Comparison of ENCODE assay signal across 21 mouse cellular contexts in the genomic region with DNA sequence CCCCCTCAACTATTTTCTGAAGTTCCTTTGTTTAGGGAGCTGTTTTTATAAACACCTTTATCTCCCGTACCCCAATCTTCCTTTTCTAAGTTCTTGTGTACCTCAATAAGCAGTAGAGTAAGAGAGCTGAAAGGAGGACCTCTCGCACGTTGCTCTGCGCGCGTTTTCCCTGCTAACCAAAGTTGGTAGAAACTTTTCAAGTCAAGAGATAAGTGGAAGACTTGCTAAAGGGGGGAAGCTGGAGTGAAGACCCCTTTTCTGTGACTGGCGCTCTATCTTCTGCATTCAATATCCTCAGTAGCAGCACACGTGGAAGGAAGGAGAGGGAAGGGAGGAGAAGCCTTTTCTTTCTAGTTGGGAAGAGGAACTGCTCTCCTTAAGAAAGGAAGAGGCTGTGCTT. TPM values are rescaled to one million over a fixed set of nuclear protein-coding genes. Genes with fewer than 3 reads are reported as not detected.
A peak's percentile ranks its signal among the peaks of the same experiment; 100 is the strongest.
DNase-seq lines count a peak whose midpoint lies in the region; ATAC-seq and TF ChIP-seq lines count a peak whose summit lies in the region.
"Had no signal": no experiment of that assay in that cellular context is flagged by ENCODE, and none has a peak within 500 bp of the region (broad histone marks: within the 10 kb centered on the region; RNA-seq: fewer than 3 reads in every experiment).

No protein-coding gene starts in this region.

- no peak for ATAC-seq in liver, embryonic 12.5 days
- ATAC-seq in liver, postnatal 0 days: no peak
- ATAC-seq in hindbrain, embryonic 12.5 days (ENCODE audit: low FRiP score): no peak
- ATAC-seq in intestine, embryonic 14.5 days (replicated peaks; ENCODE audit: low FRiP score, low TSS enrichment, low read depth): no peak
- ATAC-seq in stomach, embryonic 15.5 days (ENCODE audit: insufficient read depth, low FRiP score, low read depth): no peak
- ATAC-seq: midbrain, embryonic 13.5 days; Patski had no signal

- no peaks in the 10 kb centered on the region for H3K9me3 ChIP-seq in liver, embryonic 12.5 days (replicated peaks)
- no peaks in the 10 kb centered on the region for H3K9me3 ChIP-seq in liver, postnatal 0 days (ENCODE audit: low read length)
- H3K9me3 ChIP-seq in hindbrain, embryonic 12.5 days (replicated peaks): no peaks in the 10 kb centered on the region
- no peaks in the 10 kb centered on the region for H3K9me3 ChIP-seq in intestine, embryonic 14.5 days (ENCODE audit: control insufficient read depth, low read length)
- no peaks in the 10 kb centered on the region for H3K9me3 ChIP-seq in stomach, embryonic 15.5 days
- H3K9me3 ChIP-seq: embryonic facial prominence, embryonic 12.5 days; forebrain, embryonic 12.5 days; midbrain, embryonic 13.5 days had no signal

- H3K36me3 ChIP-seq in liver, embryonic 12.5 days: no peaks in the 10 kb centered on the region
- H3K36me3 ChIP-seq in liver, postnatal 0 days (replicated peaks; ENCODE audit: insufficient read depth, low read length): no peaks in the 10 kb centered on the region
- no peaks in the 10 kb centered on the region for H3K36me3 ChIP-seq in hindbrain, embryonic 12.5 days
- peaks cover 16% of the 10 kb centered on the region; the same call in 1 of the 2 replicates for H3K36me3 ChIP-seq in intestine, embryonic 14.5 days (ENCODE audit: control insufficient read depth, insufficient read depth, low read length)
- H3K36me3 ChIP-seq in stomach, embryonic 15.5 days: no peaks in the 10 kb centered on the region
- H3K36me3 ChIP-seq: embryonic facial prominence, embryonic 12.5 days; forebrain, embryonic 12.5 days; midbrain, embryonic 13.5 days had no signal

- H3K27ac ChIP-seq in liver, embryonic 12.5 days: no peak overlapping the region
- no peak overlapping the region for H3K27ac ChIP-seq in liver, postnatal 0 days (ENCODE audit: low read depth)
- H3K27ac ChIP-seq in hindbrain, embryonic 12.5 days: peak overlapping the region; percentile 95
- peak overlapping the region; percentile 99 for H3K27ac ChIP-seq in intestine, embryonic 14.5 days (ENCODE audit: low read depth)
- peak overlapping the region; percentile 78 for H3K27ac ChIP-seq in stomach, embryonic 15.5 days
- H3K27ac ChIP-seq: embryonic facial prominence, embryonic 12.5 days; forebrain, embryonic 12.5 days; gastrocnemius, adult 2 months; midbrain, embryonic 13.5 days had no signal

- no peak overlapping the region for H3K4me3 ChIP-seq in liver, embryonic 12.5 days
- no peak overlapping the region for H3K4me3 ChIP-seq in liver, postnatal 0 days (ENCODE audit: low read depth, low read length)
- peak overlapping the region; percentile 42 for H3K4me3 ChIP-seq in hindbrain, embryonic 12.5 days
- peak overlapping the region; percentile 69 for H3K4me3 ChIP-seq in intestine, embryonic 14.5 days (ENCODE audit: low read depth, low read length)
- H3K4me3 ChIP-seq in stomach, embryonic 15.5 days (replicated peaks): peak overlapping the region; percentile 30
- H3K4me3 ChIP-seq: forebrain, embryonic 12.5 days; gastrocnemius, adult 2 months; midbrain, embryonic 13.5 days had no signal

- no peak overlapping the region for H3K9ac ChIP-seq in liver, embryonic 12.5 days
- H3K9ac ChIP-seq in liver, postnatal 0 days (replicated peaks): no peak overlapping the region
- H3K9ac ChIP-seq in hindbrain, embryonic 12.5 days: peak overlapping the region; percentile 85
- H3K9ac ChIP-seq in intestine, embryonic 14.5 days (ENCODE audit: low read length): peak overlapping the region; percentile 96
- H3K9ac ChIP-seq in stomach, embryonic 15.5 days: peak overlapping the region; percentile 41; the same call in 1 of the 2 replicates
- H3K9ac ChIP-seq: embryonic facial prominence, embryonic 12.5 days; forebrain, embryonic 12.5 days; midbrain, embryonic 13.5 days had no signal

- TF ChIP-seq EP300 in liver, postnatal 0 days (IDR thresholded peaks at IDR 0.05; ENCODE audit: low read depth): no peak

- WGBS in liver, embryonic 12.5 days (ENCODE audit: insufficient replicate concordance): 21% methylated on average over 8 of the region's 8 CpGs
- WGBS in liver, postnatal 0 days (ENCODE audit: insufficient replicate concordance): 39% methylated on average over 8 of the region's 8 CpGs
- WGBS in hindbrain, embryonic 12.5 days: 3% methylated on average over 8 of the region's 8 CpGs
- WGBS in intestine, embryonic 14.5 days: 19% methylated on average over 8 of the region's 8 CpGs
- WGBS in stomach, embryonic 15.5 days: 24% methylated on average over 8 of the region's 8 CpGs

- peaks cover 99% of the 10 kb centered on the region for H3K27me3 ChIP-seq in liver, embryonic 12.5 days (replicated peaks)
- H3K27me3 ChIP-seq in liver, postnatal 0 days (ENCODE audit: insufficient read depth, low read length): peaks cover 63% of the 10 kb centered on the region
- peaks cover 99% of the 10 kb centered on the region for H3K27me3 ChIP-seq in hindbrain, embryonic 12.5 days
- no peaks in the 10 kb centered on the region for H3K27me3 ChIP-seq in intestine, embryonic 14.5 days (replicated peaks; ENCODE audit: control insufficient read depth, insufficient read depth, low read length)
- H3K27me3 ChIP-seq in stomach, embryonic 15.5 days (replicated peaks): peaks cover 10% of the 10 kb centered on the region
- H3K27me3 ChIP-seq: CH12.LX, Patski had no signal

- TF ChIP-seq CTCF in liver, postnatal 0 days (IDR thresholded peaks at IDR 0.05; ENCODE audit: low read depth): no peak

- H3K4me1 ChIP-seq in liver, embryonic 12.5 days: no peaks in the 10 kb centered on the region
- no peaks in the 10 kb centered on the region for H3K4me1 ChIP-seq in liver, postnatal 0 days (ENCODE audit: insufficient read depth)
- H3K4me1 ChIP-seq in hindbrain, embryonic 12.5 days: no peaks in the 10 kb centered on the region
- peaks cover 38% of the 10 kb centered on the region for H3K4me1 ChIP-seq in intestine, embryonic 14.5 days (replicated peaks; ENCODE audit: control insufficient read depth, insufficient read depth, low read length)
- H3K4me1 ChIP-seq in stomach, embryonic 15.5 days: peaks cover 10% of the 10 kb centered on the region; the same call in 1 of the 2 replicates
- H3K4me1 ChIP-seq: embryonic facial prominence, embryonic 12.5 days; forebrain, embryonic 12.5 days; midbrain, embryonic 13.5 days had no signal

- peak overlapping the region; percentile 10; the same call in 1 of the 2 replicates for H3K4me2 ChIP-seq in liver, embryonic 12.5 days
- no peak overlapping the region for H3K4me2 ChIP-seq in liver, postnatal 0 days (ENCODE audit: low read depth, low read length)
- H3K4me2 ChIP-seq in hindbrain, embryonic 12.5 days (replicated peaks): peak overlapping the region; percentile 62
- peak overlapping the region; percentile 89 for H3K4me2 ChIP-seq in intestine, embryonic 14.5 days (ENCODE audit: low read length)
- H3K4me2 ChIP-seq in stomach, embryonic 15.5 days: peak overlapping the region; percentile 62
- H3K4me2 ChIP-seq: embryonic facial prominence, embryonic 12.5 days; forebrain, embryonic 12.5 days; midbrain, embryonic 13.5 days had no signal

- DNase-seq in liver, postnatal 0 days: no peak
- DNase-seq in intestine, embryonic 14.5 days (ENCODE audit: low spot score): peak; percentile 70
- no peak for DNase-seq in adrenal gland, adult 2 months
- DNase-seq in Muller cell, postnatal 12 days (ENCODE audit: inconsistent ontology term): no peak
- DNase-seq: adrenal gland, adult 8-10 months; cerebellum, adult 9-11 months; gastrocnemius, adult 2 months; kidney, adult 8-10 months; left cerebral cortex, postnatal 4 days; lung, postnatal 10 days; thymus, postnatal 36 days had no signal

RNA-seq across cellular contexts. Expression of gene Hoxb3, which starts 1.8 kb away (rescaled TPM):
- polyA plus RNA-seq in liver, embryonic 12.5 days (2016; fragmentation: Nextera tagmentation; extraction: Ambion mirVana): 0.31 and 0.36 TPM in 2 replicates
- polyA plus RNA-seq in liver, postnatal 0 days (2015; fragmentation: Nextera tagmentation; extraction: Ambion mirVana): 0.19 and 0.26 TPM in 2 replicates
- 15.3 and 19.3 TPM in 2 replicates for polyA plus RNA-seq in hindbrain, embryonic 12.5 days (2016; fragmentation: Nextera tagmentation; extraction: Ambion mirVana)
- polyA plus RNA-seq in intestine, embryonic 14.5 days (2014; fragmentation: Nextera tagmentation; extraction: Ambion mirVana): 3.7 and 4.9 TPM in 2 replicates
- polyA plus RNA-seq in stomach, embryonic 15.5 days (2015; fragmentation: Nextera tagmentation; extraction: Ambion mirVana): 2.5 and 2.7 TPM in 2 replicates
- 10 to 100 TPM; 20.1 to 21.9 TPM for total RNA-seq in adrenal gland, adult 2 months (2021)
- polyA plus RNA-seq in adrenal gland, adult 2 months (2012; rRNA removed): 89.4 and 94.9 TPM in 2 replicates
- total RNA-seq: layer of hippocampus, postnatal 10 days; left cerebral cortex, postnatal 4 days had no signal
- polyA plus RNA-seq: forebrain, embryonic 12.5 days had no signal

RNA-seq across cellular contexts. Expression of gene Hoxb4, which starts 6.9 kb away (rescaled TPM):
- 0.62 and 0.66 TPM in 2 replicates for polyA plus RNA-seq in liver, embryonic 12.5 days (2016; fragmentation: Nextera tagmentation; extraction: Ambion mirVana)
- polyA plus RNA-seq in liver, postnatal 0 days (2015; fragmentation: Nextera tagmentation; extraction: Ambion mirVana): 0.22 and 0.27 TPM in 2 replicates
- polyA plus RNA-seq in hindbrain, embryonic 12.5 days (2016; fragmentation: Nextera tagmentation; extraction: Ambion mirVana): 7.7 and 8.1 TPM in 2 replicates
- 3.5 and 3.8 TPM in 2 replicates for polyA plus RNA-seq in intestine, embryonic 14.5 days (2014; fragmentation: Nextera tagmentation; extraction: Ambion mirVana)
- polyA plus RNA-seq in stomach, embryonic 15.5 days (2015; fragmentation: Nextera tagmentation; extraction: Ambion mirVana): 3.4 and 3.6 TPM in 2 replicates
- total RNA-seq in adrenal gland, adult 2 months (2021): 10 to 100 TPM; 16.7 to 21.8 TPM
- polyA plus RNA-seq in adrenal gland, adult 2 months (2012; rRNA removed): 27.9 and 30.0 TPM in 2 replicates
- total RNA-seq: layer of hippocampus, postnatal 10 days; left cerebral cortex, postnatal 4 days had no signal
- polyA plus RNA-seq: forebrain, embryonic 12.5 days; midbrain, embryonic 13.5 days had no signal

RNA-seq across cellular contexts. Expression of gene Hoxb5, which starts 21.8 kb away (rescaled TPM):
- polyA plus RNA-seq in liver, embryonic 12.5 days (2016; fragmentation: Nextera tagmentation; extraction: Ambion mirVana): 1.3 and 1.5 TPM in 2 replicates
- 0.75 and 0.91 TPM in 2 replicates for polyA plus RNA-seq in liver, postnatal 0 days (2015; fragmentation: Nextera tagmentation; extraction: Ambion mirVana)
- polyA plus RNA-seq in hindbrain, embryonic 12.5 days (2016; fragmentation: Nextera tagmentation; extraction: Ambion mirVana): 74.3 and 126 TPM in 2 replicates
- 49.6 and 51.6 TPM in 2 replicates for polyA plus RNA-seq in intestine, embryonic 14.5 days (2014; fragmentation: Nextera tagmentation; extraction: Ambion mirVana)
- 17.6 and 17.9 TPM in 2 replicates for polyA plus RNA-seq in stomach, embryonic 15.5 days (2015; fragmentation: Nextera tagmentation; extraction: Ambion mirVana)
- total RNA-seq in adrenal gland, adult 2 months (2021): 10 to 100 TPM; 15.2 to 31.6 TPM
- 43.4 and 45.6 TPM in 2 replicates for polyA plus RNA-seq in adrenal gland, adult 2 months (2012; rRNA removed)
- total RNA-seq: layer of hippocampus, postnatal 10 days; left cerebral cortex, postnatal 4 days had no signal
- polyA plus RNA-seq: forebrain, embryonic 12.5 days had no signal

RNA-seq across cellular contexts. Expression of gene Hoxb2, which starts 25.4 kb away (rescaled TPM):
- polyA plus RNA-seq in liver, embryonic 12.5 days (2016; fragmentation: Nextera tagmentation; extraction: Ambion mirVana): 4.4 and 4.6 TPM in 2 replicates
- polyA plus RNA-seq in liver, postnatal 0 days (2015; fragmentation: Nextera tagmentation; extraction: Ambion mirVana): 0.67 and 1.1 TPM in 2 replicates
- polyA plus RNA-seq in hindbrain, embryonic 12.5 days (2016; fragmentation: Nextera tagmentation; extraction: Ambion mirVana): 58.2 and 73.9 TPM in 2 replicates
- polyA plus RNA-seq in intestine, embryonic 14.5 days (2014; fragmentation: Nextera tagmentation; extraction: Ambion mirVana): 22.9 and 27.9 TPM in 2 replicates
- polyA plus RNA-seq in stomach, embryonic 15.5 days (2015; fragmentation: Nextera tagmentation; extraction: Ambion mirVana): 20.3 and 21.0 TPM in 2 replicates
- 10 to 100 TPM; 18.7 to 22.6 TPM for total RNA-seq in adrenal gland, adult 2 months (2021)
- 69.6 and 86.1 TPM in 2 replicates for polyA plus RNA-seq in adrenal gland, adult 2 months (2012; rRNA removed)
- total RNA-seq: CH12.LX; layer of hippocampus, postnatal 10 days; left cerebral cortex, postnatal 4 days had no signal

RNA-seq across cellular contexts. Expression of gene Hoxb6, which starts 32.7 kb away (rescaled TPM):
- polyA plus RNA-seq in liver, embryonic 12.5 days (2016; fragmentation: Nextera tagmentation; extraction: Ambion mirVana): 0.30 TPM in 2 replicates
- polyA plus RNA-seq in liver, postnatal 0 days (2015; fragmentation: Nextera tagmentation; extraction: Ambion mirVana): not detected in 2 replicates
- 60.0 and 64.5 TPM in 2 replicates for polyA plus RNA-seq in hindbrain, embryonic 12.5 days (2016; fragmentation: Nextera tagmentation; extraction: Ambion mirVana)
- polyA plus RNA-seq in intestine, embryonic 14.5 days (2014; fragmentation: Nextera tagmentation; extraction: Ambion mirVana): 18.1 and 24.1 TPM in 2 replicates
- 7.5 and 10.7 TPM in 2 replicates for polyA plus RNA-seq in stomach, embryonic 15.5 days (2015; fragmentation: Nextera tagmentation; extraction: Ambion mirVana)
- total RNA-seq in adrenal gland, adult 2 months (2021): 10 to 100 TPM; 33.0 to 72.2 TPM
- 201 and 210 TPM in 2 replicates for polyA plus RNA-seq in adrenal gland, adult 2 months (2012; rRNA removed)
- total RNA-seq: heart, adult 8-10 months; layer of hippocampus, postnatal 10 days; left cerebral cortex, postnatal 4 days had no signal
- polyA plus RNA-seq: embryonic facial prominence, embryonic 12.5 days; forebrain, embryonic 12.5 days; midbrain, embryonic 13.5 days had no signal

Comparison
In these comparisons a context has a peak if more than half of its experiments do, and no peak if none do; other contexts are left out.
1. H3K27ac ChIP-seq: peak in hindbrain, embryonic 12.5 days (single experiment), intestine, embryonic 14.5 days (single experiment) and stomach, embryonic 15.5 days (single experiment); none in liver, embryonic 12.5 days (single experiment) and liver, postnatal 0 days (single experiment).
2. H3K4me3 ChIP-seq: peak in hindbrain, embryonic 12.5 days (single experiment), intestine, embryonic 14.5 days (single experiment) and stomach, embryonic 15.5 days (single experiment); none in liver, embryonic 12.5 days (single experiment) and liver, postnatal 0 days (single experiment).
3. H3K9ac ChIP-seq: peak in hindbrain, embryonic 12.5 days (single experiment), intestine, embryonic 14.5 days (single experiment) and stomach, embryonic 15.5 days (single experiment); none in liver, embryonic 12.5 days (single experiment) and liver, postnatal 0 days (single experiment).